Mouse (Mus musculus) forebrain, embryonic 11.5 days (tissue): ENCODE measurements around the gene Gm29776. TPM values are rescaled to one million over a fixed set of nuclear protein-coding genes. Genes with fewer than 3 reads are reported as not detected.

Source experiments
- ATAC-seq: fragments of 200-750 bp; cut with Nextera tagmentation; replicated peaks from 2 replicates; pipeline ENCODE4 v1.8.0; 2017; ENCODE audit warnings: moderate TSS enrichment; ENCODE audit not compliant: low FRiP score
- DNase-seq: peaks from one replicate; pipeline ENCODE4 v3.0.0-alpha.2; 2017; ENCODE audit warnings: low spot score
- H3K27ac ChIP-seq: fragments of 300-500 bp; sonication (generic); 2 replicates; pipeline ENCODE4 v1.5.1; 2014; ENCODE audit warnings: low read depth, low read length
- H3K27me3 ChIP-seq: fragments of 300-500 bp; sonication (generic); 2 replicates; pipeline ENCODE4 v1.6.1; 2014; ENCODE audit warnings: mild to moderate bottlenecking, low read length, mixed read lengths; ENCODE audit not compliant: control insufficient read depth, insufficient read depth
- H3K36me3 ChIP-seq: fragments of 300-500 bp; sonication (generic); 2 replicates; pipeline ENCODE4 v1.6.1; 2014; ENCODE audit warnings: mild to moderate bottlenecking, low read length, moderate library complexity, mixed read lengths; ENCODE audit not compliant: control insufficient read depth, insufficient read depth
- H3K4me1 ChIP-seq: fragments of 300-500 bp; sonication (generic); replicated peaks from 2 replicates; pipeline ENCODE4 v1.6.1; 2014; ENCODE audit warnings: low read length, mixed read lengths; ENCODE audit not compliant: control insufficient read depth, insufficient read depth
- H3K4me2 ChIP-seq: fragments of 300-500 bp; sonication (generic); 2 replicates; pipeline ENCODE4 v1.6.1; 2014; ENCODE audit warnings: low read depth, mild to moderate bottlenecking, low read length, moderate library complexity, mixed read lengths; ENCODE audit not compliant: severe bottlenecking
- H3K4me3 ChIP-seq: fragments of 300-500 bp; sonication (generic); 2 replicates; pipeline ENCODE4 v1.5.1; 2014; ENCODE audit warnings: low read depth, low read length
- H3K9ac ChIP-seq: fragments of 300-500 bp; sonication (generic); 2 replicates; pipeline ENCODE4 v1.6.1; 2014; ENCODE audit warnings: low read length
- H3K9me3 ChIP-seq: fragments of 300-500 bp; sonication (generic); 2 replicates; pipeline ENCODE4 v1.6.1; 2016; ENCODE audit warnings: low read length, mixed read lengths; ENCODE audit not compliant: control insufficient read depth
- WGBS: fragments of 180-500 bp; shearing (Covaris S2); extraction: QIAGEN DNeasy Blood & Tissue Kit; methylation state at CpG from one replicate; pipeline ENCODE4 v1.1.7; 2014; 5-methylcytosine and 5-hydroxymethylcytosine counted together
- polyA plus RNA-seq: library from polyadenylated mRNA; unstranded; fragments of >200 nt; fragmentation: Nextera tagmentation; extraction: Ambion mirVana; gene quantifications from 2 replicates; pipeline ENCODE4 v1.2.1, GENCODE M21; 2014

The Gm29776 gene
- polyA plus RNA-seq, 1 experiment from 2014 or later = 0.17 TPM

DNA sequence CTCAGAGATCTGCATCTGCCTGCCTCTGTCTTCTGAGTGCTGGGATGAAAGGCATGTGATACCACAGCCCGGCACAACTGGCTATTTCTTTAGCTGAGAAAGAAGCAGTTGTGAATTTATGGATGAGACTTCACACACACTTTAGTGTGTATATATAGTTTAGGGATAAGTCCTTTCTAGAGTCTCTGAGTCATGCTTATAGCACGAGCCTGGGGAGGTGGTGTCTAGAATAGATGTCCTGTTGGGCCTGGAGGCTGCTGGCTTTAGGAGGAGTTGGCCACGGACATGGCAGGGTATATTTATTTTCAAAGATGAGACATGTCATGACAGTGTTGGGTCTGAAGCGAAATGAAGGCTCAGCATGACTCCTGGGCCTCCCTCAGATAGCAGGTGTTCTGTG is 35.4 kb upstream of the Gm29776 start:
- ATAC-seq = no peak
- Histone ChIP-seq H3K4me2 (no peak overlapping the region), H3K27me3 (no peaks in the 10 kb centered on the region), H3K27ac (no peak overlapping the region), H3K4me3 (no peak overlapping the region), H3K9me3 (no peaks in the 10 kb centered on the region), H3K36me3 (no peaks in the 10 kb centered on the region), H3K4me1 (peaks cover 4% of the 10 kb centered on the region; the same call in 1 of the 2 replicates), H3K9ac (no peak overlapping the region)
- 87% methylated on average over 4 of the region's 4 CpGs for WGBS
- no peak for DNase-seq

DNA sequence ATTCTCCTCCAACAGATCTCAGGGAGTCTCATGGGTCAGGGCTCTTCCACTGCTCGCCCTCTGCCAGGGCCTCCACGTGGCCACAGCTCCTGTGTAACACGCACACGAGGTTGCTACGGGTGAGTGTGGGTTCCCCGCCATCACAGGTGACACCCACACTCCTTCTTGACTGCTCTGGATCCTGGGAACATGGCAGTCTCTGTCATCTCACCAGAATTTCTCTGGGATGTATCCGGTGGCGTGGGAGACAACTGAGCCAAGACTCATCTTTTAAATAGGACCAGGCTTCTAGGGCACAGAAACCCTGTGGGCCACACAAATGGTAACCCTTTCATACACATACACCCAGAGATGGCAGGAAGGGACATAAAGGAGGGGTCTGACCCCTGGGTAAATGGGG is 33.6 kb upstream of the Gm29776 start:
- 86% methylated on average over 8 of the region's 8 CpGs for WGBS
- ATAC-seq (no peak), DNase-seq (no peak)
- Histone ChIP-seq H3K4me1 (0 out of 2 replicates have a peak, but pooled peaks cover 2% of the 10 kb centered on the region), H3K36me3 (no peaks in the 10 kb centered on the region), H3K9me3 (no peaks in the 10 kb centered on the region), H3K4me3 (no peak overlapping the region), H3K27ac (no peak overlapping the region), H3K27me3 (no peaks in the 10 kb centered on the region), H3K9ac (no peak overlapping the region), H3K4me2 (no peak overlapping the region)

DNA sequence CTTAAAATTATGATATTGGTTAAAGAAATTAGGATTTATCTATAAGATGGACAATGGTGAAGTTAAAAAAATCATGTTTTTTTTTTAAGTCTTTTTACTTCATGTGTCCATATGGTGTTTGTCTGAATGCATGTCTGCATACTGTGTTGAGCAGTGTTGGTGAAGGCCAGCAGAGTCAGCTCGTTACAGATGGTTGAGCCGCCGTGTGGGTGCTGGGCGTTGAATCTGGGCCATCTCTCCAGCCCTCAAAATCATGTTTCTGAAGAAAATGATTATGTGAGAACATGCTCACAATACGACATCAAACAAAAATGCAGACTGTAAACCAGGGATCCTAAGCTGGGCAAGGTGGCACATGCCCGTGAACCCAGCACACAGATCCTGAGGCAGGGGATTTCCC is 31.7 kb upstream of the Gm29776 start:
- Histone ChIP-seq H3K4me3 (no peak overlapping the region), H3K27me3 (no peaks in the 10 kb centered on the region), H3K4me2 (no peak overlapping the region), H3K36me3 (no peaks in the 10 kb centered on the region), H3K4me1 (no peaks in the 10 kb centered on the region), H3K9ac (no peak overlapping the region), H3K27ac (no peak overlapping the region), H3K9me3 (no peaks in the 10 kb centered on the region)
- no peak for DNase-seq
- no peak for ATAC-seq
- 96% methylated on average over 6 of the region's 6 CpGs for WGBS

DNA sequence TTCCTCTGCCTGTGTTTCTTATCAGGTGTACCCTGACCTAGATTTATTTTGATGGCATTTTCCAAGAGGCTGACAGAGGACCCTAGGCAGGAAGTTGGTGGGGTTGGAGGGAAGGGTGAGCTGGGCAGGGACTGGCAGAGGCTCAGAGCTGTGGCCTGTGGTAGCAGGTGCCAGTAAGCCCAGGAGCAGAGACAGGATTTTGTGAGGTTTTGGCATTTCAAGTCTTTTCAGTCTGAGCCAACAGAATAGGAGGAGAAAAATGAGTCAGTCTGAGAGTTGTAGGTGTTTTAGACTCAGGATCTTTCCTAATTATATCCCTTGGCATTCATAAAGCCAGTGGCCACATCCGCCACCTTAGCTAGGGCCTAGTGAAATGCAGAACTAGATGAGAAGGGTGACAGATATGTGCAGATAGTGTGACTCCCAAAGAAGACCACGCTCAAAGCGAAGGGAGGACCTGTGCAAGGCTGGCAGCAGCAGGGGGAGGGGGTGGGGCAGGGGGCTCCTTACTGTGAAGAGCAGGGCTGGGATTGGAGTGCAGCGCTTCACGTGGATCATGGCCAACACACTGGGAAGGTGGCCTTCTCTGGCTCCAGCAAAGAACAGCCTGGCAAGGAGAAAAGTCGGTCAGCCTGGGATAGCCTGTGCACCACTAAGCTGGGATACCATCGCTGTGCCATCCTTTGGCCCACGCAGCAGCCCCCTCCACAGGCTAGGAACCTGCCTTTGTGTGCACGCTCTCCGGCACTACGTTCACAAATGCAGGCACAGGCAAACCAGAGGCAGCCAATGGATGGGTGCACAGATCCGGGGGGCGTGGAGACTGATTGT is 30.4 kb upstream of the Gm29776 start:
- Histone ChIP-seq H3K27me3 (no peaks in the 10 kb centered on the region), H3K9me3 (no peaks in the 10 kb centered on the region), H3K4me2 (no peak overlapping the region), H3K36me3 (no peaks in the 10 kb centered on the region), H3K4me3 (no peak overlapping the region), H3K9ac (no peak overlapping the region), H3K4me1 (no peaks in the 10 kb centered on the region), H3K27ac (no peak overlapping the region)
- 62% methylated on average over 13 of the region's 13 CpGs for WGBS
- DNase-seq = no peak
- ATAC-seq = no peak

DNA sequence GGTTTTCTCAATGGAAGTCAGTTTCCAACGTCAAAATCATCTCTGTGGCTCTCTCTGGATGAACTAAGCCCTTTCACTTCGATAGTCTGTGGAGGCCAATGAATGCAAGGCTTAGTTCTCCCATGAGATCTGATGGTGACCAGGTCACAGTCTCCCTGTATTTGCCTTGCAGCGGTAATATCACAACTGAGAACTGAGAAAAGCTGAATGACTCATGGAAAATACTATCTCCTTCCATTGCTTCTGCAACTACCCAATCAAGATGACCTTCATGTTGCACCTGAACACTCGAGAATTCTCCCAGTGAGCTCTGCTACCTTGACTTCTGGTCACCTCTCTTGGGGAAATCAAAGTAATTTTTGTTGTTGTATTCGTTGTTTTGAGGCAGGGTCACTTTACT is 28.9 kb upstream of the Gm29776 start:
- Histone ChIP-seq H3K9me3 (no peaks in the 10 kb centered on the region), H3K9ac (no peak overlapping the region), H3K27ac (no peak overlapping the region), H3K4me1 (no peaks in the 10 kb centered on the region), H3K4me2 (no peak overlapping the region), H3K27me3 (no peaks in the 10 kb centered on the region), H3K4me3 (no peak overlapping the region), H3K36me3 (no peaks in the 10 kb centered on the region)
- DNase-seq = no peak
- whole genome bisulfite sequencing = 78% methylated on average over 5 of the region's 5 CpGs
- no peak for ATAC-seq

DNA sequence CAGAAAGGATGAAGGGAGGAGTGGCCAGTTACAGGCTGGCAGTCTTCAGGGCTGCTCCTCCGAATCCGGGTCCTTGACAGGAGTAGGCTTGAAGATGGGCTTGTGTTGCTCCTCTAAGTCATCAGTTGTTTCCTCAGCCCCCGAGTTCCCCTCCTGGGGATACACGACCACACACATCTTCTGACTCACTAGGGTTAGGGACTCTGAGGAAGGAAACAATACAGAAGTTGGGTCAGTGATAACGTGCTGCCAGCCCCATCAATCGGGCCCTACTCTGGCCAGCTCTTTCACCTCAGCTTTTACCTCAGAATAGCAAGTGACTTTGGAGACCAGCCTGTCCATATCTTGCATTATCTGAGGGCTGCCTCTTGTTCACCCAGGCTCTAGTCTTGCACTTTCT is 25.4 kb upstream of the Gm29776 start:
- Histone ChIP-seq H3K4me1 (no peaks in the 10 kb centered on the region), H3K27me3 (no peaks in the 10 kb centered on the region), H3K36me3 (no peaks in the 10 kb centered on the region), H3K4me3 (no peak overlapping the region), H3K9ac (no peak overlapping the region), H3K4me2 (no peak overlapping the region), H3K9me3 (no peaks in the 10 kb centered on the region), H3K27ac (no peak overlapping the region)
- DNase-seq (no peak), ATAC-seq (no peak)
- 73% methylated on average over 6 of the region's 6 CpGs for WGBS

DNA sequence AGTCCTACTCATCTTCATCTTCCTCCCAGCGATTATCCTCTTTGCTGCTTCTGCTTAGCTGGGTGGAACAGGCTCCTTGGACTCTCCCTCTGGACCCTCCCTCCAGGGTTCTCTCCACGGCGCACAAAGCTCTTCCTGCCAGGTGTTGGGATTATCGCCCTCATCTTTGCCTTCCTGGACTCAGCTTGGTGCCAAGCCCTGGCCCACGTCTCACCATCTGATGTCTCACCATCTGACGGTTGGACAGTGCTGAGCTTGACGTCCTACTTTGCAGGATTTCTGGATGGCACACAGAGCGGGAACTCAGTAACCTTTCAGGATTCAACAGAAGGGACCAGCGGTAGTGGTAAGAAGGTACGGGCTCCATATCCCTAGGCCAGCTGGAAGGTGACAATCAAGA is 23.1 kb upstream of the Gm29776 start:
- DNase-seq (no peak), ATAC-seq (no peak)
- Histone ChIP-seq H3K36me3 (no peaks in the 10 kb centered on the region), H3K9me3 (no peaks in the 10 kb centered on the region), H3K4me1 (no peaks in the 10 kb centered on the region), H3K9ac (no peak overlapping the region), H3K4me3 (no peak overlapping the region), H3K4me2 (no peak overlapping the region), H3K27ac (no peak overlapping the region), H3K27me3 (no peaks in the 10 kb centered on the region)
- WGBS = 86% methylated on average over 10 of the region's 10 CpGs

DNA sequence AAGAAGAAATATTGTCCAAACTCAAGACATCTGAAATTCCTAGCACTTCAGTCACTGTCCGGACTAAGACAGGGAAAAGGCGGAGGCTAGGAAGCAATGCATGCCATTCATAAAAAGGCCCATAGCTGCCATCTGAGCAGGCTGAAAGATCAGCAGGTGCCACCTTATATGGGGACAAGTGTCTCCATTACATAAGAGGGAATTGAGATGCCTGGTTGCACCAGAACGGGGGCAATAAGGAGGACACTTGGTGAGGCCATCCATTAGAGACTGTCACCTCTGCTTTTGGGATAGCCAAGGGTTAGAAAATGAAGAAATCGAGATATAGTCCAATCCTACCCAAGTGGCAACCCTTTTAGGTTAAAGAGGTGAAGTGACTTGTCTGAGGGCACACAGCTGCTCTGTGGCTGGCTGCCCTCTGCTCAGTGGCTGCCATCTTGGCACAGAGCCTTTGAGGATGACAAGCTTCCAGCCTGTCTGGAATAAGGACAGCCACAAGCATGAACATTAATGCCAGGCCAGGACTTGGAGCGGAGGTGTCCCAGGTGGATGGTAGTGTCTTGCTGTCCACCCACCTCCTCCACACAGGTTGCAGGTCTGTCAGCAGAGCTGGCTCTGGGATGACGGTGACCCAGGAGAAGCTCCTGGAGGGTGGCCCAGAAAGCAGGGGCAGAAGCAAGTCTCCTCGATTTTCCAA is 22.2 kb upstream of the Gm29776 start:
- 87% methylated on average over 7 of the region's 7 CpGs for WGBS
- Histone ChIP-seq H3K36me3 (no peaks in the 10 kb centered on the region), H3K27me3 (no peaks in the 10 kb centered on the region), H3K9me3 (no peaks in the 10 kb centered on the region), H3K27ac (no peak overlapping the region), H3K4me2 (no peak overlapping the region), H3K4me3 (no peak overlapping the region), H3K4me1 (no peaks in the 10 kb centered on the region), H3K9ac (no peak overlapping the region)
- DNase-seq (no peak), ATAC-seq (no peak)
